Mouse (Mus musculus) midbrain, embryonic 14.5 days (tissue): ENCODE results near the gene Fbxo44. TPM values are rescaled to one million over a fixed set of nuclear protein-coding genes. Genes with fewer than 3 reads are reported as not detected.

ENCODE experiments used
- ATAC-seq: fragments of 200-750 bp; cut with Nextera tagmentation; 2 replicates; pipeline ENCODE4 v1.8.0; 2017; ENCODE audit warnings: moderate number of reproducible peaks, moderate library complexity; ENCODE audit not compliant: low FRiP score, low TSS enrichment
- DNase-seq: peaks from one replicate; pipeline ENCODE4 v3.0.0-alpha.2; 2015
- H3K27ac ChIP-seq: fragments of 300-500 bp; sonication (generic); replicated peaks from 2 replicates; pipeline ENCODE4 v1.5.1; 2014; ENCODE audit warnings: mild to moderate bottlenecking, low read depth, low read length, moderate library complexity
- H3K27me3 ChIP-seq: fragments of 300-500 bp; sonication (generic); 2 replicates; pipeline ENCODE4 v1.6.1; 2014; ENCODE audit warnings: low read length, control low read depth, mixed read lengths; ENCODE audit not compliant: control insufficient read depth, insufficient read depth
- H3K36me3 ChIP-seq: fragments of 300-500 bp; sonication (generic); 2 replicates; pipeline ENCODE4 v1.6.1; 2014; ENCODE audit warnings: low read length, control low read depth; ENCODE audit not compliant: control insufficient read depth, insufficient read depth
- H3K4me1 ChIP-seq: fragments of 300-500 bp; sonication (generic); 2 replicates; pipeline ENCODE4 v1.6.1; 2014; ENCODE audit warnings: mild to moderate bottlenecking, antibody characterized with exemption, low read length, control low read depth; ENCODE audit not compliant: control insufficient read depth, insufficient read depth
- H3K4me2 ChIP-seq: fragments of 300-500 bp; sonication (generic); 2 replicates; pipeline ENCODE4 v1.6.1; 2014; ENCODE audit warnings: mild to moderate bottlenecking, low read length, moderate library complexity
- H3K4me3 ChIP-seq: fragments of 300-500 bp; sonication (generic); replicated peaks from 2 replicates; pipeline ENCODE4 v1.5.1; 2014; ENCODE audit warnings: low read depth, low read length
- H3K9ac ChIP-seq: fragments of 300-500 bp; sonication (generic); replicated peaks from 2 replicates; pipeline ENCODE4 v1.6.1; 2014; ENCODE audit warnings: mild to moderate bottlenecking, low read length, moderate library complexity
- H3K9me3 ChIP-seq: fragments of 300-500 bp; sonication (generic); 2 replicates; pipeline ENCODE4 v1.6.1; 2016; ENCODE audit warnings: low read length, control low read depth, mixed read lengths; ENCODE audit not compliant: control insufficient read depth
- WGBS: fragments of 180-500 bp; shearing (Covaris S2); extraction: QIAGEN DNeasy Blood & Tissue Kit; methylation state at CpG from one replicate; pipeline ENCODE4 v1.1.7; 2014; 5-methylcytosine and 5-hydroxymethylcytosine counted together
- polyA plus RNA-seq: library from polyadenylated mRNA; unstranded; fragments of >200 nt; fragmentation: Nextera tagmentation; extraction: Ambion mirVana; gene quantifications from 2 replicates; pipeline ENCODE4 v1.2.1, GENCODE M21; 2014

Fbxo44 gene
- polyA plus RNA-seq, 1 experiment from 2014 or later = 102 TPM

DNA sequence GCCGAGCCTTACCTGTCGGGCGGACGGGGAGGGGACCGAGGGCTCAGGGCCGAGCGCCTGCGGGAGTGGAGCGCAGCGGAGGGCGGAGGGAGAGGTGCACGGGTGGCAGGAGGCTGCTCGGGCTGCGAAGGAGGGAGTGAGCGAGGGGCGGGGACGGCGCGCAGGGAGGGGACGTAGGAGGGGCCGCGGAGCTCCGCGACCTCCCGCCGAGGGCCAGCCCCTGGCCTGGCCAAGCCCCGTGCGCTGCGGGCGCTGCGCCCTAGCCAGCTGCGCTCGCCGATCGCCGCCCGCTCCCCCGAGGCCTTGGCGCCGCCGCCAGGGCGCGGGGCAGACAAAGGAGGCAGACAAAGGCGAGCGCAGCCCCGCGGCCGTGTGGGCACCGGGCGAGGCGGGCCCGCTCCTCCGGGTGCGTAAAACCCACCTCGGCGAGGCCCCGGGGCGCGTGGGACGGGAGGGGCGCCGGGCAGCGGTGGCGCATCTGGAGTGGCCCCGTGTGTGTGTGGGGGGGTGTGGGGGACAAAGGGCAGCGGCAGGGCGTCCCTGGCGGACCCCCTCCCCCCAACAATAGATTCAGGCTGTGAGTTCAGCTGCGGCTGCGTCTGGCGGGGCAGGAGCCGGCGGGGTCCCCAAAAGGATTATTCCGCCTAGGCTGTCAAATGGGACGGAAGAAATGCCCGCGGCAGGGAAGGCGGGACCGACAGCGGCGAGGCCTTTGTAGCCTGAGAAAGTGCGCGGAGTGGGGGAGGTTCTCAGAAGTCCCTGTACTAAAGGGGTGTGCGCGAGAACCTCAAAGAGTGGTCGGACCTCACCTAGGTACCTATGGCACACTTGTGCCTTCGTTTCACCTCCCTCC is 29.5 kb downstream of the Fbxo44 start, which contains the start of gene Draxin:
Gene Draxin, minus strand, starts transcription at position 138 of the 853 bp plus-strand sequence.
- peak within 1 kb of the TSS; percentile 99 for H3K27ac ChIP-seq
- H3K4me2 ChIP-seq = peak within 1 kb of the TSS; percentile 67
- ATAC-seq (peak; percentile 86), DNase-seq (peak; percentile 90)
- under 1% methylated on average over 79 of the region's 87 CpGs for WGBS
- no peaks in the 10 kb centered on the region for H3K36me3 ChIP-seq
- H3K9me3 ChIP-seq = no peaks in the 10 kb centered on the region
- H3K4me1 ChIP-seq = peaks cover 45% of the 10 kb centered on the region
- no peaks in the 10 kb centered on the region for H3K27me3 ChIP-seq
- H3K9ac ChIP-seq = peak within 1 kb of the TSS; percentile 98
- H3K4me3 ChIP-seq = peak within 1 kb of the TSS; percentile 78

DNA sequence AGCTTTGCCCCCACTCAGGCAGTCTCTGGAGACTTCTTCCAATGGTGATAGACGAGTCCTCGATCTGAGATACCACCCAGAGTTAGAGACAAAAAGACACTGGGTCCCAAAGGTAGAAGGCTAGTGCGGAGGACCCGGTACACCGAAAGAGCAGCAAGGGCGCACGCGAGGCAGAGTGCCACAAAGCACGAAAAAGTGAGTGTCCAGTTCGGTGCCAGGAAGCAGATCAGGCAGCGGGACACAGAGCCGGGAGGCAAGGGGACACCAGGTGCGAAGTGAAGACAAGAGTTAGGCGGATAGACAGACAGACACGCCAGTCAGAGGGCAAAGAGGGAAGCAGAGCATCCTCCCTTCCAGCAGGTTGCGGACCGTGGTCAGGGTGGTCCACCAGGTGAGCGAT is 30.1 kb downstream of the Fbxo44 start, which contains the start of gene Mad2l2:
Gene Mad2l2, plus strand, starts transcription at position 252 of the 400 bp plus-strand sequence.
- Histone ChIP-seq H3K27ac (peak within 1 kb of the TSS; percentile 99), H3K9ac (peak within 1 kb of the TSS; percentile 98), H3K27me3 (no peaks in the 10 kb centered on the region), H3K4me1 (peaks cover 45% of the 10 kb centered on the region), H3K4me3 (peak within 1 kb of the TSS; percentile 78), H3K9me3 (no peaks in the 10 kb centered on the region), H3K36me3 (no peaks in the 10 kb centered on the region), H3K4me2 (peak within 1 kb of the TSS; percentile 67)
- DNase-seq = peak; percentile 65
- ATAC-seq = peak; percentile 1; the same call in 1 of the 2 replicates
- under 1% methylated on average over 18 of the region's 18 CpGs for WGBS

DNA sequence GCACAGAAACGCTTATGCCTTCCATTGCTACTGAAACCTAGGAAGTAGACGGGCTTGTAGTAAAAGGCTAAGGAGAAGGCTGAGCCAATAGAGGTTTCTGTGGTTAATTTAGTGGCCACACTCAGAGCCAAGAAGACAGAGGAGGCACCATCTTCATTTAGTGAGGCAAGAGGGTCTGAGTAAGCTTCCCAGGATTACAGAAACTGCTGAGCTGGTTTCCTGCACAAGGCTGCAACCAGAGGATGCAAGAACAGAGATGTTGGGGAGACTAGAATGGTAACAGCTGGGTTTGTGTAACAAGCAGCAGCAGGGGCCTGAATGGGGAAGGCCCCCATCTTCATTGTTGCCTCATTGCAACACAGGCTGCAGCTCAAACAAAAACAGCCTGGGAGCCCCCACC is 31.6 kb downstream of the Fbxo44 start:
- ATAC-seq (no peak), DNase-seq (no peak)
- Histone ChIP-seq H3K4me2 (peak overlapping the region; percentile 67), H3K36me3 (no peaks in the 10 kb centered on the region), H3K9me3 (no peaks in the 10 kb centered on the region), H3K27me3 (no peaks in the 10 kb centered on the region), H3K4me1 (peaks cover 45% of the 10 kb centered on the region), H3K4me3 (peak overlapping the region; percentile 78), H3K27ac (peak overlapping the region; percentile 99), H3K9ac (peak overlapping the region; percentile 98)
- WGBS = 65% methylated on average over 2 of the region's 2 CpGs

- peak overlapping the region; percentile 78 for H3K4me3 ChIP-seq
- no peaks in the 10 kb centered on the region for H3K27me3 ChIP-seq
- H3K9me3 ChIP-seq = no peaks in the 10 kb centered on the region
- peak overlapping the region; percentile 67 for H3K4me2 ChIP-seq
- ATAC-seq (no peak), DNase-seq (no peak)
- 58% methylated on average over 1 of the region's 1 CpGs for WGBS
- H3K4me1 ChIP-seq = peaks cover 45% of the 10 kb centered on the region
- peak overlapping the region; percentile 98 for H3K9ac ChIP-seq
- H3K27ac ChIP-seq = peak overlapping the region; percentile 99
- no peaks in the 10 kb centered on the region for H3K36me3 ChIP-seq
Observed at GRCm38 (mm10) chr4:148128241-148128640, 32.0 kb downstream of the Fbxo44 start.

DNA sequence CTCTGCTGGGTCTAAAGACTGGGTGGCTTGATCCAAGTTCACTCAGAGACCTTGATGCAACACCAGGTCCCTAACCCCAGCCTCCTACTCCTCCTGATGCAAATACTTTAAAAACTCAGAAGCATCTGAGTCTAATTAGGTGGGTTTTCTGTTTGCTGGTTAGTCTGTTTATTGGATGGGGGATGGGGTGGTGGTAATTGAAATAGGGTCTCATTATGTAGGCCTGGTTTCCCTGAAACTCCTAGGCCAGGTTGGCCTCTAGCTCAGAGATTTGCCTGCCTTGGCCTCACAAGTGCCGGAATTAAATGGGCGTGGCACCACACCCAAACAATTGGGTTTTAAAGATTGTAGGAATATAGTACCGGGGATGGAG is 37.6 kb downstream of the Fbxo44 start:
- Histone ChIP-seq H3K9ac (no peak overlapping the region), H3K4me1 (peaks cover 23% of the 10 kb centered on the region), H3K4me2 (no peak overlapping the region), H3K4me3 (no peak overlapping the region), H3K9me3 (no peaks in the 10 kb centered on the region), H3K27ac (peak overlapping the region; percentile 64; the same call in 1 of the 2 replicates), H3K27me3 (no peaks in the 10 kb centered on the region), H3K36me3 (no peaks in the 10 kb centered on the region)
- 66% methylated on average over 3 of the region's 3 CpGs for WGBS
- no peak for ATAC-seq
- DNase-seq = no peak

- DNase-seq (peak; percentile 69), ATAC-seq (peak; percentile 80)
- Histone ChIP-seq H3K4me1 (peaks cover 18% of the 10 kb centered on the region), H3K4me2 (no peak overlapping the region), H3K9me3 (no peaks in the 10 kb centered on the region), H3K36me3 (no peaks in the 10 kb centered on the region), H3K4me3 (no peak overlapping the region), H3K9ac (no peak overlapping the region; the same call in 1 of the 2 replicates), H3K27me3 (no peaks in the 10 kb centered on the region), H3K27ac (peak overlapping the region; percentile 64)
- WGBS = 4% methylated on average over 6 of the region's 6 CpGs
Observed at GRCm38 (mm10) chr4:148121982-148122693, 38.1 kb downstream of the Fbxo44 start.

DNA sequence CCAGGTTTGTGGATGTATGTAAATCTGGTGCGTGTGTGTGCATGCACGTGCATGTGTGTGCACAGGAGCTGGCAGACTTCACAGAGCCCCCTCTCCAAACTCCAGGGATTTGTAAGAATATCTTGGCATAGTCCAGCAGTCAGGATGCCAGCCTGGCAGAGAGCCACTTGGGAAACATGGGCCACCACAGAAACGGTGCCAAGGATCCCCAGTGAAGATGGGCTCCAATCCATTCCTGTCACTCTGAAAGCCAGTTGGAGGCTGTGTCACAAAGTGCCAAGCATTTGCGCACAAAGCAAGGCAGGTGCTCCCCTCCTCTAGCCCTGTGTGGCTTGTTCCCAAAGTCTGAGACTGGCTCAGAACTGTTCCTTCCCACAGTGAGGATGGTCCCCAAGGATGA is 38.9 kb downstream of the Fbxo44 start:
- Histone ChIP-seq H3K27ac (peak overlapping the region; percentile 64), H3K9me3 (no peaks in the 10 kb centered on the region), H3K9ac (no peak overlapping the region), H3K36me3 (no peaks in the 10 kb centered on the region), H3K4me1 (peaks cover 13% of the 10 kb centered on the region; the same call in 1 of the 2 replicates), H3K4me2 (no peak overlapping the region), H3K4me3 (no peak overlapping the region), H3K27me3 (no peaks in the 10 kb centered on the region)
- peak; percentile 77 for DNase-seq
- 66% methylated on average over 4 of the region's 4 CpGs for WGBS
- peak; percentile 46 for ATAC-seq

DNA sequence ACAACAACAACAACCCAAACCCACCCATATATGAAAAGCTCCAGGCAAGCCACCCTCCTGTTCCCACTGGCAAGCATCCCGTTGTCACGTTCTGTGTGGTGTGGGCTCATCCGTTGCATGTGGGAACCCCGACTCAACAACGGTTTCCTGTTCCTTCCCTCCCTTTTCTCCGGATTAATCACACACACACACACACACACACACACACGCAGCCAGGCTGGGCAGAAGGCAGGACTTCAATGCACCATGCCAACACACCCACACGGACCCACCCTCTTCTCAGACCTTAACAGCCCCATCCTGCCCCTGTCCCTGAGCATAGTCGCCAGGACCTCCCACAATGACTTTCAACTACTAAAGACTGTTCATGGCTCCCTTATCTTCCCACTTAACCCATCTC is 39.7 kb downstream of the Fbxo44 start:
- Histone ChIP-seq H3K9me3 (no peaks in the 10 kb centered on the region), H3K27ac (peak overlapping the region; percentile 64), H3K4me3 (no peak overlapping the region), H3K36me3 (no peaks in the 10 kb centered on the region), H3K4me1 (peaks cover 15% of the 10 kb centered on the region), H3K27me3 (no peaks in the 10 kb centered on the region), H3K9ac (no peak overlapping the region), H3K4me2 (no peak overlapping the region)
- WGBS = 81% methylated on average over 9 of the region's 9 CpGs
- DNase-seq (no peak), ATAC-seq (no peak)
